Mouse (Mus musculus): ENCODE data around the gene Tspan31. TPM values are rescaled to one million over a fixed set of nuclear protein-coding genes. Genes with fewer than 3 reads are reported as not detected.

The Tspan31 gene
- total and polyA plus RNA-seq, 3 experiments = 79.9 to 148 (median 85.9) TPM

- no peak for TF ChIP-seq SMC3 (IDR thresholded peaks at IDR 0.05; ENCODE audit: low read depth, low read length)
- peak; percentile 26 for TF ChIP-seq POLR2AphosphoS2 (IDR thresholded peaks at IDR 0.05; ENCODE audit: low read depth, low read length)
- no peak for TF ChIP-seq PAX5 (IDR thresholded peaks at IDR 0.05; ENCODE audit: low read length)
- TF ChIP-seq MAX (IDR thresholded peaks at IDR 0.05; ENCODE audit: low read length) = peak; percentile 69
- no peak for TF ChIP-seq E2F4 (IDR thresholded peaks at IDR 0.05; ENCODE audit: insufficient replicate concordance, low read depth, low read length)
- TF ChIP-seq MAZ (IDR thresholded peaks at IDR 0.05; ENCODE audit: low read depth, low read length) = no peak
- no peak for TF ChIP-seq BHLHE40 (IDR thresholded peaks at IDR 0.05; ENCODE audit: low read depth, low read length)
- no peak for TF ChIP-seq RCOR1 (conservative IDR thresholded peaks at IDR 0.05; ENCODE audit: low read depth, low read length)
Measured at GRCm38 (mm10) chr10:127042468-127043115, 27.5 kb downstream of the Tspan31 start (continued).

DNA sequence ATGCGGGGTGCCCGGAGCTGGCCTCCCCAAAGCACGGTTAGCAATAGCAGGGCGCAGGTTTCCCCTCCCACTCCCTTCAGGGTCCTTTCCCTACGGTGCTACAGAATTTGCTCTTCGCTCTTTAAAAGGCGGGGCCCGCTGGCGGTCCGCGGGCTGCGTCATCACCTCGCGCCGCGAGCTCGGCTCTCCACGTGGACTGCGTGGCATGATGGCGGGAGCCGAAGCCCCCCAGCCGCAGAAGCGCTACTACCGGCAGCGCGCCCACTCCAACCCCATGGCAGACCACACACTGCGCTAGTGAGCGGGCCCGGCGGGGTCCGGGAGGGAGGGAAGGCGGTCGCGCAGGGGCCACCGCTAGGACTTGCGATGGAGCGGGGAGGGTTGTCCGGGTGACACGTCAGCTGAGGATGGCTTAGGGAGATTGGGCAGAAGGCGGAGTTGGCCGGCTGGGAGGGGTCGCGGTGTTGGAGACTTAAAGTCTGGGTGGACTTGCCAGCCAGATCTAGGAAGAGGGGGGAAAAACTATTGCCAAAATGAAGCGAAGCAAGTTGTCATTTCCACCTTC lies 28.2 kb downstream of the Tspan31 start:
- Histone ChIP-seq H3K79me2 (replicated peaks; ENCODE audit: control insufficient read depth, extremely low read depth, insufficient read depth, poor library complexity, severe bottlenecking) (peaks cover 5% of the 10 kb centered on the region; the same call in 1 of the 2 replicates), H3K4me1 (ENCODE audit: control insufficient read depth in 1 of 2, insufficient read depth in 2 of 2) (peaks cover 14 to 39% of the 10 kb centered on the region in 2 experiments), H3K36me3 (replicated peaks in 1 of 2; ENCODE audit: control insufficient read depth in 1 of 2, insufficient read depth in 1 of 2, low read length in 1 of 2) (peaks cover 16 to 51% of the 10 kb centered on the region in 2 experiments), H3K4me2 (ENCODE audit: insufficient read depth, low read depth, poor library complexity, severe bottlenecking) (peak overlapping the region; percentile 94), H3K27ac (ENCODE audit: insufficient read depth, low read depth) (peak overlapping the region; percentile 63), H3K4me3 (replicated peaks in 1 of 3; ENCODE audit: low read depth in 2 of 3, low read length in 2 of 3, poor library complexity in 1 of 3) (peak overlapping the region; percentile 74 to 97 (median 91)), H3K27me3 (replicated peaks) (no peaks in the 10 kb centered on the region), H3K9me3 (replicated peaks; ENCODE audit: low read length) (no peaks in the 10 kb centered on the region), H3K9ac (ENCODE audit: insufficient read depth, low read depth) (peak overlapping the region; percentile 45)
- dilution Hi-C loops (cut with MboI; ENCODE audit: extremely low pct_ligation_motif_present, extremely low pct_unique_long_range_greater_than_20kb, low sequenced_read_pairs) = no loop called here
- in situ Hi-C loops (cut with MboI; ENCODE audit: low pct_ligation_motif_present, low pct_unique_long_range_greater_than_20kb, low sequenced_read_pairs) = no loop called here
- DNase-seq (ENCODE audit: extremely low read depth) = peak; percentile 87
- TF ChIP-seq ETS1 (conservative IDR thresholded peaks at IDR 0.05; ENCODE audit: low read depth, low read length) (no peak), SIN3A (IDR thresholded peaks at IDR 0.05; ENCODE audit: low read length) (peak; percentile 99), MEF2A (IDR thresholded peaks at IDR 0.05; ENCODE audit: borderline replicate concordance, low read depth, low read length) (no peak; the same call in 1 of the 2 replicates), UBTF (IDR thresholded peaks at IDR 0.05; ENCODE audit: low read depth, low read length) (no peak), JUN (IDR thresholded peaks at IDR 0.05; ENCODE audit: insufficient read depth, low read depth, low read length) (no peak), IRF4 (IDR thresholded peaks at IDR 0.05; ENCODE audit: low read depth, low read length) (0 out of 2 replicates have a peak, but pooled peaks have one; percentile 26), MXI1 (IDR thresholded peaks at IDR 0.05; ENCODE audit: low read depth, low read length) (peak; percentile 100), USF2 (conservative IDR thresholded peaks at IDR 0.05; ENCODE audit: low read depth, low read length) (no peak), CHD2 (IDR thresholded peaks at IDR 0.05; ENCODE audit: low read length) (no peak), HCFC1 (IDR thresholded peaks at IDR 0.05; ENCODE audit: low read depth, low read length) (peak; percentile 88), NELFE (IDR thresholded peaks at IDR 0.05; ENCODE audit: low read depth, low read length) (no peak), SMC3 (IDR thresholded peaks at IDR 0.05; ENCODE audit: low read depth, low read length) (no peak), E2F4 (IDR thresholded peaks at IDR 0.05; ENCODE audit: insufficient replicate concordance, low read depth, low read length) (no peak), ELF1 (IDR thresholded peaks at IDR 0.05; ENCODE audit: low read depth, low read length) (no peak), MAX (IDR thresholded peaks at IDR 0.05; ENCODE audit: low read length) (peak; percentile 99), MAFK (IDR thresholded peaks at IDR 0.05; ENCODE audit: insufficient replicate concordance, low read length) (no peak), CTCF (conservative IDR thresholded peaks at IDR 0.05 in 1 of 2, IDR thresholded peaks at IDR 0.05 in 1 of 2; ENCODE audit: low read depth in 2 of 2, low read length in 2 of 2) (no peak), POLR2A (IDR thresholded peaks at IDR 0.05; ENCODE audit: low read depth, low read length) (peak; percentile 65; the same call in 1 of the 2 replicates), NRF1 (IDR thresholded peaks at IDR 0.05; ENCODE audit: low read depth, low read length) (0 out of 2 replicates have a peak, but pooled peaks have one; percentile 36), EP300 (IDR thresholded peaks at IDR 0.05; ENCODE audit: low read length) (no peak), TBP (conservative IDR thresholded peaks at IDR 0.05; ENCODE audit: low read depth, low read length) (0 out of 2 replicates have a peak, but pooled peaks have one; percentile 17), ZMIZ1 (IDR thresholded peaks at IDR 0.05; ENCODE audit: low read depth, low read length) (no peak), ZKSCAN1 (IDR thresholded peaks at IDR 0.05; ENCODE audit: borderline replicate concordance, low read depth, low read length) (no peak), POLR2AphosphoS2 (IDR thresholded peaks at IDR 0.05; ENCODE audit: low read depth, low read length) (no peak), TCF12 (IDR thresholded peaks at IDR 0.05; ENCODE audit: low read depth, low read length) (peak; percentile 84), ZNF384 (IDR thresholded peaks at IDR 0.05; ENCODE audit: low read depth, low read length) (no peak), CHD1 (IDR thresholded peaks at IDR 0.05; ENCODE audit: low read depth, low read length) (no peak), PAX5 (IDR thresholded peaks at IDR 0.05; ENCODE audit: low read length) (no peak), USF1 (IDR thresholded peaks at IDR 0.05; ENCODE audit: low read depth, low read length) (peak; percentile 63), JUND (conservative IDR thresholded peaks at IDR 0.05; ENCODE audit: low read depth, low read length) (no peak), RCOR1 (conservative IDR thresholded peaks at IDR 0.05; ENCODE audit: low read depth, low read length) (no peak), BHLHE40 (IDR thresholded peaks at IDR 0.05; ENCODE audit: low read depth, low read length) (no peak), MYC (IDR thresholded peaks at IDR 0.05; ENCODE audit: low read depth, low read length) (peak; percentile 98), ZC3H11A (IDR thresholded peaks at IDR 0.05; ENCODE audit: low read depth, low read length) (no peak)

Measured in CH12.LX (cell line).